Mouse (Mus musculus): Measurements from ENCODE around the gene Piwil4. TPM values are rescaled to one million over a fixed set of nuclear protein-coding genes. Genes with fewer than 3 reads are reported as not detected.

Piwil4 gene
- polyA plus RNA-seq (2012; fragmentation: generic; extraction: Trizol), result 0.36 TPM

DNA sequence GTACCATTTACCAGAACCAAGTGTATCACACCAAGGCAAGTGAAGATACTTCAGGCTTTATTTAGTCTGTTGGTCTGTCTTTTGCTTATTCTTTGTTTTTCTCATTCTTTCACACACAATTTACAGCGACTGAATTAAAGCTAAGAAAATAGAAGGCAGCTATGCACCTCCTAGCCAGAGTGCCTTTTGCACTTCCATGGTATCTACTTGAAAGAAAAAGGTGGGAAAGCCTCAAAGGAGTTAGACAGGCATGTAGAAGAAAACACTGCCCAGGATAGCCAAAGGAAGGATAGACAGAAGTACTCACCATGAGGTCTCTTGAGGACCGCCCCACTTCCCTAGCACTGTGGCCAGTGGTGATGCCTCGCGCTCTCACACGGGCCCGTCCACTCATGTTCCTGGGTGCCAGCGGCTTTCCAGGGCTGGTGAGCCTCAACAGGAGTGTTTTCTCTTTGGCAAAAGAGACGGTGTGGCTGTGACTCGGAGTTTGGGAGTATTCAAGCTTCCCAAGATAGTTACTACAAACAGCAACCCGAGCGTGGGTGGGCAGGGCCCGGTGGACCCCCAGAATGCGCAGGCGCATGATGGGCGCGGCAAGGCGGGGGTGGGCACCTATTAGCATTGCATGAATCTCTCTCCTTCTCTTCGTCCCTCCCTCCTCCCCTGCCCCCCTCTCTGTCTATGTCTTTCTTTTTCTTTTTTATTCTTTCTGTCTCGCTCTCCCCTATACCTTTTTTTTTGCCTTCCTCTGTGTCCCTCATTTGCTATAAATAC lies at the start of gene Piwil4:
Piwil4 (minus strand) TSS at position 583 of the 774 bp plus-strand sequence.
- Histone ChIP-seq H3ac (ENCODE audit: control insufficient read depth, insufficient read length) (no peak within 1 kb of the TSS), H3K36me3 (ENCODE audit: control insufficient read depth, insufficient read depth) (no peaks in the 10 kb centered on the region), H3K79me2 (ENCODE audit: control insufficient read depth, insufficient read depth) (no peaks in the 10 kb centered on the region), H3K4me2 (ENCODE audit: low read depth) (no peak within 1 kb of the TSS), H3K4me3 (no peak within 1 kb of the TSS), H3K27me3 (ENCODE audit: control insufficient read depth, insufficient read depth, insufficient read length) (no peaks in the 10 kb centered on the region)
- TF ChIP-seq TCF3 (IDR thresholded peaks at IDR 0.05; ENCODE audit: insufficient read length, low read depth), result no peak
- no peak for TF ChIP-seq TCF12 (IDR thresholded peaks at IDR 0.05; ENCODE audit: insufficient read depth, poor library complexity, severe bottlenecking)
- TF ChIP-seq MYOG (IDR thresholded peaks at IDR 0.05; ENCODE audit: control insufficient read depth in 1 of 3, insufficient read depth in 1 of 3, insufficient read length in 2 of 3, low read depth in 2 of 3), result no peak
- TF ChIP-seq CEBPB (IDR thresholded peaks at IDR 0.05; ENCODE audit: insufficient read depth, poor library complexity, severe bottlenecking), result no peak
- TF ChIP-seq MYOD1 (IDR thresholded peaks at IDR 0.05; ENCODE audit: control insufficient read depth in 1 of 3, insufficient read length in 2 of 3, low read depth in 2 of 3), result no peak
- TF ChIP-seq POLR2AphosphoS2 (IDR thresholded peaks at IDR 0.05; ENCODE audit: insufficient read length, low read depth), result no peak
- TF ChIP-seq POLR2A (IDR thresholded peaks at IDR 0.05; ENCODE audit: insufficient read length, low read depth), result no peak
- no peak for TF ChIP-seq MAX (IDR thresholded peaks at IDR 0.05; ENCODE audit: low read depth)
- TF ChIP-seq E2F4 (IDR thresholded peaks at IDR 0.05; ENCODE audit: insufficient read depth), result no peak
- TF ChIP-seq SRF (IDR thresholded peaks at IDR 0.05; ENCODE audit: control insufficient read depth, insufficient read length, low read depth), result no peak
- no peak for TF ChIP-seq REST (IDR thresholded peaks at IDR 0.05; ENCODE audit: insufficient read depth, insufficient read length)
- TF ChIP-seq USF1 (IDR thresholded peaks at IDR 0.05; ENCODE audit: low read depth), result no peak

DNA sequence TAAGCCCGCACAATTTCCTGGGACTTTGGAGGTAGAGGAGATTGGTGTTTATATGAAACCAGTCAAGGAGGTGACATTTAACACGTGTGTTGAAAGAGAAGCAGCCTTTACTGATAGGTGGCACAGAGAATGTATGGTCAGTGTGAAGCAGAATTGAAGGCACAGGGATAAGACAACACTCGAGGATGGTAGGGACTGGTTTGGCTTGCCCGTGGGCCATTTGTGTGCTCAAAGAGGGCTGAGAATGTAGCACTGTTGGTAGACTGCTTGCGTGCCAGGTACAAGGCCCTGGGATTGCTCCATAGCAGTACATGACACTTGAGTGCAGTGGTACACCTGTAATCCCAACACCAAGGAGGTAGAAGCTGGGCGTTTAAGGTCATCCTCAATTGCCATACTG lies 46.8 kb upstream of the Piwil4 start:
- no peak overlapping the region for H3K4me2 ChIP-seq (ENCODE audit: low read depth)
- TF ChIP-seq MYOD1 (IDR thresholded peaks at IDR 0.05; ENCODE audit: control insufficient read depth in 1 of 3, insufficient read length in 2 of 3, low read depth in 2 of 3) (no peak), USF1 (IDR thresholded peaks at IDR 0.05; ENCODE audit: low read depth) (no peak)
- no peaks in the 10 kb centered on the region for H3K27me3 ChIP-seq (ENCODE audit: control insufficient read depth, insufficient read depth, insufficient read length)
- peaks cover 8% of the 10 kb centered on the region for H3K36me3 ChIP-seq (ENCODE audit: control insufficient read depth, insufficient read depth)
- H3ac ChIP-seq (ENCODE audit: control insufficient read depth, insufficient read length), result no peak overlapping the region
- peaks cover 24% of the 10 kb centered on the region for H3K79me2 ChIP-seq (ENCODE audit: control insufficient read depth, insufficient read depth)
- no peak overlapping the region for H3K4me3 ChIP-seq

DNA sequence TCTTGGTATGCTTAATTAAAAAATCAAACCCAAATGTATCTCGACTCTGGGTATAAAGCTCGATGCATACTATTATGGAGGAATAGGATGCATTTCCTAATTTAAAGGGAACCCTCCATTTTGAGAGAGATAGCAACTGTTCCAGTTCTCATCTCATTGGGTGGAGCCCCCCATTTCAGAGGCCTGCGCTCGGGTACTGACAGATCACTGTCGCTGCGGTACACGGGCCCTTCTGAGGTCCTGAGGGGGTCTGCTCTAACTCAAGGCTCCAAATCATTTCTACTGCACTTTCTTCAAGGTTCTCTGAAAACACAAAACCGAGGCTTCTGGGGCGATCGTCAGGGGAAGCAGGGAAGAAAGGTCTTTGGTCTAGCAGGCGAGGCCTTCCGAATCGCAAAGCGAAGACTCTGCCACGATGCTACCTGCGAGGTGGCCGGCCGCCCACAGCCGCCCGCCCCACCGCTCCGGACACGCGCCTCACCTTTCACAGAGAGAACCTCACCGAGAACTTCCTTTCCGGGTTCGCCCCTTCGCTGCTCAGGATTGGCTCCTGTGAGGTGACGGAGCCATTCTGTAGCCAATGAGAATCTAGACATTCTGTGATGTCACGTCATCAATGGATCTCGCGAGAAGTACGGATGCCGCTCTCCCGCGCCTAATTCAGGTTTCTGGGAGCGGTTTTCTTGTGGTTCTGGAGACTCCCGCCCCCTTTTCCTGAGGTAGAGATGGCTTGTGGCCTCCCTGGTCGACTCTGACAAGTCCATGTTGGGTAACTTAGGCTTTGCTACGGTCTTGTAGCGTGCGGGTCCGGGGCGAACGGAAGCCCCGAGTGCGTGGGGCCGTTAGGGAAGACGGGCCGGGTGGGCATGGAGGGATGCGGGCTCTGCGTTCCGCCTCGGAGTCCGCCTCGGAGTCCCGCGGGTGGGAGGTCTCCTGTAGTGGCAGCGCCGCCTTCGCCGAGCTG lies 43.8 kb upstream of the Piwil4 start, which contains the start of the genes Mre11a and Ankrd49:
Mre11a (plus strand) TSS at position 616 of the 964 bp plus-strand sequence.
Ankrd49 (minus strand) TSS at position 818 of the 964 bp plus-strand sequence.
- Histone ChIP-seq H3K27me3 (ENCODE audit: control insufficient read depth, insufficient read depth, insufficient read length) (no peaks in the 10 kb centered on the region), H3K4me2 (ENCODE audit: low read depth) (peak within 1 kb of the TSS; percentile 85), H3K4me3 (peak within 1 kb of the TSS; percentile 94), H3K79me2 (ENCODE audit: control insufficient read depth, insufficient read depth) (peaks cover 24% of the 10 kb centered on the region), H3ac (ENCODE audit: control insufficient read depth, insufficient read length) (peak within 1 kb of the TSS; percentile 52), H3K36me3 (ENCODE audit: control insufficient read depth, insufficient read depth) (peaks cover 22% of the 10 kb centered on the region)
- peak; percentile 70 for TF ChIP-seq POLR2AphosphoS2 (IDR thresholded peaks at IDR 0.05; ENCODE audit: insufficient read length, low read depth)
- TF ChIP-seq E2F4 (IDR thresholded peaks at IDR 0.05; ENCODE audit: insufficient read depth), result peak; percentile 72
- peak in 1 of 3 experiments; percentile 11 for TF ChIP-seq MYOD1 (IDR thresholded peaks at IDR 0.05; ENCODE audit: control insufficient read depth in 1 of 3, insufficient read length in 2 of 3, low read depth in 2 of 3)
- peak; percentile 68 for TF ChIP-seq POLR2A (IDR thresholded peaks at IDR 0.05; ENCODE audit: insufficient read length, low read depth)
- peak in 1 of 3 experiments; percentile 28 for TF ChIP-seq MYOG (IDR thresholded peaks at IDR 0.05; ENCODE audit: control insufficient read depth in 1 of 3, insufficient read depth in 1 of 3, insufficient read length in 2 of 3, low read depth in 2 of 3)
- no peak for TF ChIP-seq REST (IDR thresholded peaks at IDR 0.05; ENCODE audit: insufficient read depth, insufficient read length)

DNA sequence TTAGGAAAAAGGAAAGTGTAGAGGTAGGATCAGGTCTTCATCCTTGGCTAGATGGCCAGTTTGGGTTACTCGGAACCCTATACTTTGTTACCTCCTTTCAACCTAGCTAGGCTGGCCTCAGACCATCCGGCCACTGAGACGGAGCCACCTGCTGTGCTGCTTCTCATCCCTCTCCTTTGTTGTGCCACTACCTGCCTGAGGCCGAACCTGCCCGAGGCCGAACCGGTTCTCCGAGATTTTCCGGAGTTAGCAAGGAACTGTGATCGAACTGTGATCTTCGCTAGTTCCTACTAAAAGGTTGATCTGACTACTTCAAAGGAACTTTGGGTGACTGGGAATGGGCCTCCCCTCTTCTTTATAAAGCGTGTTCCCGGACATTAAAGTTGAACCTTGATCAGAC lies 37.8 kb upstream of the Piwil4 start:
- H3K4me3 ChIP-seq, result no peak overlapping the region
- TF ChIP-seq SRF (IDR thresholded peaks at IDR 0.05; ENCODE audit: control insufficient read depth, insufficient read length, low read depth), result no peak
- no peak for TF ChIP-seq POLR2A (IDR thresholded peaks at IDR 0.05; ENCODE audit: insufficient read length, low read depth)
- no peak for TF ChIP-seq CEBPB (IDR thresholded peaks at IDR 0.05; ENCODE audit: insufficient read depth, poor library complexity, severe bottlenecking)
- TF ChIP-seq MYOD1 (IDR thresholded peaks at IDR 0.05; ENCODE audit: control insufficient read depth in 1 of 3, insufficient read length in 2 of 3, low read depth in 2 of 3), result no peak
- no peak for TF ChIP-seq POLR2AphosphoS2 (IDR thresholded peaks at IDR 0.05; ENCODE audit: insufficient read length, low read depth)
- no peak for TF ChIP-seq TCF3 (IDR thresholded peaks at IDR 0.05; ENCODE audit: insufficient read length, low read depth)
- no peak for TF ChIP-seq TCF12 (IDR thresholded peaks at IDR 0.05; ENCODE audit: insufficient read depth, poor library complexity, severe bottlenecking)
- peaks cover 15% of the 10 kb centered on the region for H3K36me3 ChIP-seq (ENCODE audit: control insufficient read depth, insufficient read depth)

More for the DNA sequence above, 37.8 kb upstream of the Piwil4 start:
- no peaks in the 10 kb centered on the region for H3K79me2 ChIP-seq (ENCODE audit: control insufficient read depth, insufficient read depth)
- no peak overlapping the region for H3ac ChIP-seq (ENCODE audit: control insufficient read depth, insufficient read length)
- no peaks in the 10 kb centered on the region for H3K27me3 ChIP-seq (ENCODE audit: control insufficient read depth, insufficient read depth, insufficient read length)
- no peak overlapping the region for H3K4me2 ChIP-seq (ENCODE audit: low read depth)
